Mouse (Mus musculus) thymus, adult 2 months (tissue): ENCODE measurements around the gene Olfr787. TPM values are rescaled to one million over a fixed set of nuclear protein-coding genes. Genes with fewer than 3 reads are reported as not detected.

Experiments used
- DNase-seq: peaks from one replicate; pipeline ENCODE4 v3.0.0; 2021
- H3K27ac ChIP-seq: fragments of 200-500 bp; 2 replicates; pipeline ENCODE4 v1.5.1; 2012; ENCODE audit warnings: low read length, control low read depth; ENCODE audit not compliant: control insufficient read depth, insufficient read depth
- H3K27me3 ChIP-seq: fragments of 200-500 bp; 2 replicates; pipeline ENCODE4 v1.6.1; 2012; ENCODE audit warnings: mild to moderate bottlenecking, low read length, moderate library complexity, mixed read lengths; ENCODE audit not compliant: control insufficient read depth, insufficient read depth
- H3K36me3 ChIP-seq: fragments of 200-500 bp; 2 replicates; pipeline ENCODE4 v1.6.1; 2012; ENCODE audit warnings: mild to moderate bottlenecking, low read length, moderate library complexity; ENCODE audit not compliant: control insufficient read depth, insufficient read depth
- H3K4me1 ChIP-seq: fragments of 200-500 bp; replicated peaks from 2 replicates; pipeline ENCODE4 v1.6.1; 2012; ENCODE audit warnings: low read length; ENCODE audit not compliant: control insufficient read depth, insufficient read depth
- H3K4me3 ChIP-seq: fragments of 200-500 bp; 2 replicates; pipeline ENCODE4 v1.5.1; 2012; ENCODE audit warnings: mild to moderate bottlenecking, low read length, control low read depth, moderate library complexity; ENCODE audit not compliant: control insufficient read depth, insufficient read depth
- CTCF ChIP-seq: fragments of 200-500 bp; IDR thresholded peaks from 2 replicates; pipeline ENCODE4 v1.5.1; 2012; ENCODE audit warnings: mild to moderate bottlenecking, control low read depth, low read length, moderate library complexity, borderline replicate concordance; ENCODE audit not compliant: control insufficient read depth, poor library complexity, insufficient read depth; ENCODE audit errors: extremely low read depth
- POLR2A ChIP-seq: fragments of 200-500 bp; IDR thresholded peaks from 2 replicates; pipeline ENCODE4 v1.6.1; 2012; ENCODE audit warnings: mild to moderate bottlenecking, low read length, control low read depth, moderate library complexity; ENCODE audit not compliant: control insufficient read depth, poor library complexity, insufficient read depth; ENCODE audit errors: extremely low read depth
- polyA plus RNA-seq: library from polyadenylated mRNA; depleted of rRNA; stranded (reverse); fragments of >200 nt; gene quantifications from 2 replicates; pipeline ENCODE4 v1.2.3, GENCODE M21; 2012; rRNA removed

The Olfr787 gene
- polyA plus RNA-seq, 1 experiment: not detected

GRCm38 (mm10) chr10:129498192-129498591 lies 36.5 kb downstream of the Olfr787 start, which contains the start of gene Olfr790:
Gene Olfr790 (plus strand): TSS chr10:129498492.
- no peaks in the 10 kb centered on the region for H3K27me3 ChIP-seq
- TF ChIP-seq CTCF (no peak), POLR2A (no peak)

More at GRCm38 (mm10) chr10:129498192-129498591, 36.5 kb downstream of the Olfr787 start, which contains the start of gene Olfr790:
- Histone ChIP-seq H3K4me3 (no peak within 1 kb of the TSS), H3K27ac (no peak within 1 kb of the TSS), H3K36me3 (no peaks in the 10 kb centered on the region), H3K4me1 (no peaks in the 10 kb centered on the region)
- no peak for DNase-seq

Other genes with a start within 250 kb of the Olfr787 start
- gene Olfr774, start 225.7 kb upstream of the Olfr787 start, polyA plus RNA-seq: not detected in 2 replicates
- gene Olfr775, start 213.4 kb upstream of the Olfr787 start, polyA plus RNA-seq: not detected in 2 replicates
- gene Olfr776, start 202.7 kb upstream of the Olfr787 start, polyA plus RNA-seq: not detected in 2 replicates
- not detected in 2 replicates for gene Olfr777, start 190.4 kb upstream of the Olfr787 start, polyA plus RNA-seq
- gene Olfr780, start 143.7 kb upstream of the Olfr787 start, polyA plus RNA-seq: not detected in 2 replicates
- not detected in 2 replicates for gene Olfr781, start 133.0 kb upstream of the Olfr787 start, polyA plus RNA-seq
- not detected in 2 replicates for gene Olfr782, start 113.0 kb upstream of the Olfr787 start, polyA plus RNA-seq
- 0.04 and 0.09 TPM in 2 replicates for gene Olfr784, start 77.8 kb upstream of the Olfr787 start, polyA plus RNA-seq
- gene Olfr785, start 56.4 kb upstream of the Olfr787 start, polyA plus RNA-seq: not detected in 2 replicates
- gene Olfr786, start 34.6 kb upstream of the Olfr787 start, polyA plus RNA-seq: not detected in 2 replicates
- not detected in 2 replicates for gene Olfr788, start 9.1 kb downstream of the Olfr787 start, polyA plus RNA-seq
- not detected in 2 replicates for gene Olfr789, start 22.9 kb downstream of the Olfr787 start, polyA plus RNA-seq
- not detected in 2 replicates for gene Olfr790, start 36.6 kb downstream of the Olfr787 start, polyA plus RNA-seq
- not detected in 2 replicates for gene Olfr791, start 59.9 kb downstream of the Olfr787 start, polyA plus RNA-seq
- gene Olfr792, start 77.3 kb downstream of the Olfr787 start, polyA plus RNA-seq: not detected in 2 replicates
- not detected in 2 replicates for gene Olfr794, start 105.8 kb downstream of the Olfr787 start, polyA plus RNA-seq
- gene Olfr796, start 150.7 kb downstream of the Olfr787 start, polyA plus RNA-seq: not detected in 2 replicates
- gene Olfr798, start 166.1 kb downstream of the Olfr787 start, polyA plus RNA-seq: not detected in 2 replicates
- not detected in 2 replicates for gene Olfr799, start 175.6 kb downstream of the Olfr787 start, polyA plus RNA-seq
- not detected in 2 replicates for gene Olfr800, start 195.8 kb downstream of the Olfr787 start, polyA plus RNA-seq
- gene Olfr801, start 212.0 kb downstream of the Olfr787 start, polyA plus RNA-seq: not detected in 2 replicates
- gene Olfr802, start 226.3 kb downstream of the Olfr787 start, polyA plus RNA-seq: not detected in 2 replicates
- gene Olfr803, start 232.4 kb downstream of the Olfr787 start, polyA plus RNA-seq: not detected in 2 replicates
- not detected in 2 replicates for gene Olfr804, start 241.3 kb downstream of the Olfr787 start, polyA plus RNA-seq